Mouse (Mus musculus) left cerebral cortex, adult 6 months (tissue): ENCODE measurements around the gene Zkscan5. TPM values are rescaled to one million over a fixed set of nuclear protein-coding genes. Genes with fewer than 3 reads are reported as not detected.

Source experiments
- long read RNA-seq, 2 experiments: library from polyadenylated mRNA; unstranded; transcript quantifications; one replicate each; pipeline ENCODE4 v2.0.0; 2019 to 2020
- polyA plus RNA-seq: library from polyadenylated mRNA; unstranded; fragments of <200 nt; fragmentation: Nextera tagmentation; gene quantifications from 2 replicates; pipeline ENCODE4 v1.2.3, GENCODE M21; 2021

Gene Zkscan5
- 5.3 and 7.2 TPM in 2 replicates for polyA plus RNA-seq
- long read RNA-seq, experiment 1, transcript Zkscan5-202 (6 exons, 3,794 nt): major isoform, 56 of 95 reads
- long read RNA-seq, experiment 1, partial matches to known transcripts: 8 of 95 reads
- long read RNA-seq, experiment 1, other reads (novel, unspliced or antisense): 30 of 95 reads
- long read RNA-seq, experiment 2, partial matches to known transcripts: 6 of 14 reads
- long read RNA-seq, experiment 2, other reads (novel, unspliced or antisense): 4 of 14 reads

DNA sequence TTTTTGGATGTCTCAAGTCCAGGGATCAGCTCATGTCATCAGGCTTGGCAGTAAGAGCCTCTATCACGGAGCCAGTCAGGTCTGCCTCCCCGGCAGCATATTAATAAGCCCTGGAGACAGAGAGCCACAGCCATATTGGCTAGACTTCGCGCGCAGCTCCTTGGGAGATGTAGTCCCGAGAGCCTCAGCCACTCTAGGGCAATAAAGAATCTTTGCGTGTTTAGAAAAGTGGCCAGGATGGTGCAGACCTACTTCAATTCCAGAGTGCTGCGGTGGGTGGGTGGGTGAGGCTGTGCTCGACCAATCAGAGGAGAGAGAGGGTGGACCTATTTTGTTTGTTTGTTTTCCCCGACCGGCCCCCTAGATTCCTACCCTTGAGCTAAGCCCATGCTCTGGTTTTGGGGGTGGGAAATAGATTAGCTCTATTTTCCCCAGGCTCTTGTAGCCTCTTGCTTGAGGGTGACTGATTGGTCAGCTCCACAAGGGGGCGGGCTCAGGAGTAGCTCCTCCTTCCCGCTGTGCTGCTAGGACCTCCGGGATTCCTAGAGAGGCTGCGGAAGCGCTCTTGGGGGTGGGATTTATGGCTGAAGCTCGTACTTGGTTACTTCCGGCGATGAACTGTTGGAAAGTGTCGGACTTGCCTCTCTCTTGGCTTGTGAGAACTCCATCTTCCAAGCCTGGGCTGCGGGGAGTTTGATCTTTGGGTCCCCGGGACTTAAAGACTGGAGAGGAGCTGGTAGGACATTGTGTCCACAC, at the start of gene Zkscan5:
Zkscan5 (plus strand) TSS at position 627 of the 756 bp plus-strand sequence.

DNA sequence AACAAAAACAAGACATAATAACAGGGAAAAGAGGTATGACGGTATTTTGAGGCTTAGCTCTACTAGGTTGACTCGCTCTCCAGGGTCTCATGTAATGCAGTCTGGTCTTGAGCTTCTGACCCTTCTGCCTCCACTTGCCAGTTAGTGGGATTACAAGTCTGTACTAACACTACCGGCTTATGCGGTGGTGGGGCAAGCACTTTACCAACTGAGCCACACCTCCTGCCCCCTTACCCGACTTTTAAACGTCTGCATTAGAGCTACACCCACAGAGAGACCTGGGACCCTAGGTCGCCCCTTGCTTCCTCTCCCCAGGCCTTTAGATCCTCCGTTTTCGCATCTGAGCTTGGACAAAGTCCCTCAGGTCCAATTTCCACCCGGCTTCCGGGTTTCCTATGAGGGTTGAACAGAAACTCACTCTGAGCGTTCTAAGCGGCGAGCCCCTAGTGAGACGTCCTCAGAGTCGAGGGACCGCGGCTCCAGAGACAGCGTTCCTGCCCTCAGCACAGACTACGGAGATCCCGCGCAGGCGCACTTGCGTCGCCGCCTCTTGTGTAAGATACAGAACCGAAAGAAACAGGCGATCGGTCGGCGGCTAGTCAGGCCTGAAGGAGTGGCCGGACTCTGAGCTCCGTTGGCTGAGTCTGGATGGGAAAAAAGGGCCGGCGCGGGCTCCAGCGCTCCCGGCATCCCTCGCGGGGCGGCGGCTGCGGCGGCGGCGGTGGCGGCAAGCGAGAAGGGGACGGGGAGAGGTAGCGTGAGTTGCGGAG, 37.6 kb upstream of the Zkscan5 start, which contains the start of the genes Ptcd1 and Cpsf4:
Ptcd1 (minus strand) TSS at position 573 of the 770 bp plus-strand sequence.
Cpsf4 (plus strand) TSS at position 678 of the 770 bp plus-strand sequence.

DNA sequence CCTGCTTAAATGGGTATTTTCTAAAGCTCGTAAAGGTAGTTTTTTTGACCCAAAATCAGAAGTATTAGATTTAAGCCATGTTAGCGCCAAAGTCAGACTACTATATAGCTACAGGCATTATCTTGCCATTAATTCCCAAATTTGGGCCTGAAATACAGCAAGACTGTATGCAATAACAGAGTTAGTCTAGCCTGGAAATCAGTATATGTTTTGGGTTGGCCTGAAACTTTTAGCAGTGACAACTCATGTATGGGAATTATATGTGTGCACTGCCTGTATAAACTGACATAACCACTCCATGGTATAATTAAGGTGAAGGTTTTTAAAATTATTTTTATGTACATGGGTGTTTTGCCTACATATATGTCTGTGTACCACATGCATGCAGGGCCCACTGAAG, 12.4 kb upstream of the Zkscan5 start, which contains the start of gene Atp5j2:
Atp5j2 (minus strand) TSS at position 101 of the 400 bp plus-strand sequence.

DNA sequence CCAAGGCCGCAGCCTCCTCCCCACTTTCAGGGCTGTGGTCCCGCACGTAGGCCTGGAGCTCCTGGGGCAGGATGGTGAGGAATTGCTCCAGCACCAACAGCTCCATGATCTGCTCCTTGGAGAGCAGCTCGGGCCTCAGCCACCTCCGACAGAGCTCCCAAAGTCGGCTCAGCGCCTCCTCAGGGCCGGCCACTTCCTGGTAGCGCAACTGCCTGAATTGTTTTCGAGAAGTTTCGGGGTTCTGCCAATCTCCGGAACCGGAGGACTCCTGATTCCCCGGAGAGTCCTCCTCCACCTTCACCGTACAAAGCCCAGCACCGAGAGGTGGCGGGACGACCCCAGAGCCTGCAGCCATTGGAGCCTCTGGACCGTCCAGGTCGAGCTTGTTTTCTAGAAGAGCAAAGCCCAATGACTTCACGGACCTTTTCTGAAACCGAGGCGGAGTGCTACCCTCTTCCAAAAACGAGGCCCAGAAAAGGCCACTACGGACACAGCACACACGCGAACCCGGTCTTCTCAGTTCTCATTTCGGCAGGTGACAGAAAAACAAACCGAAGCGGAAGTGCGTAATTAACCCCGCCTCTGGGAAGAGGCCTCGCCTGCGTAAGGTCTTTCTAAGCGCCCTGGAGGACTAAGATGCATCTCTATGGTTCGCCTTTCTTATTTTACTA, 2.9 kb upstream of the Zkscan5 start, which contains the start of gene Zkscan14:
Zkscan14 (minus strand) TSS at position 548 of the 671 bp plus-strand sequence.

DNA sequence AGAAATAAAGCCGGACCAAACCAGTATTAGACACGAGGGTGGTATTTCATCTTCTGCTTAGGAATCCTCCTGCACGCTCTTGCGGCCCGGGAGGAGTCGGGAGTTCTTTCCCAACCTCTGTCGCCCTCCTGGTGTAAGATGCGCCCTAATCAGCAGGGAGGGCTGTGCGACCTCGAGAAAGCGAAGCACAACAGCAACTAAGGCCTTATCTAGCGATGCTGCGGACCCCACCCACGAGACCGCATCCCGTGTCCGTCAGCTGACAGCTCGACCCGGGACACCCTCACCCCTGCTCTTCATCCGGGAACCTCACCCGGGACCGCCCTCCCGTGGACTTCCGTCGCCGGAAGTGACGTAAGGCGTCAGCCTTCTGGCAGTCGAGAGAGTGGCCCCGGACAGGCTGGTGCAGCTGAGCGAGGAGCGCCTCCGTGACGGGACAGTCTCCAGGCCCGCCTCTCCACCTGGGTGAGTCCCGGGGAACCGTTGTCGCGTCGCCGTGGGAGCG, 27.1 kb downstream of the Zkscan5 start, which contains the start of gene Zfp655:
Zfp655 (plus strand) TSS at position 349 of the 505 bp plus-strand sequence.

Other genes with a start within 250 kb of the Zkscan5 start
- 3.0 TPM in 2 replicates for gene Smurf1, start 238.7 kb upstream of the Zkscan5 start, polyA plus RNA-seq
- not detected in 2 replicates for gene Gm4871, start 171.8 kb upstream of the Zkscan5 start, polyA plus RNA-seq
- not detected in 2 replicates for gene 1700018F24Rik, start 161.6 kb upstream of the Zkscan5 start, polyA plus RNA-seq
- 301 and 348 TPM in 2 replicates for gene Arpc1a, start 120.7 kb upstream of the Zkscan5 start, polyA plus RNA-seq
- not detected in 2 replicates for gene Kpna7, start 120.5 kb upstream of the Zkscan5 start, polyA plus RNA-seq
- gene Arpc1b, start 90.3 kb upstream of the Zkscan5 start, polyA plus RNA-seq: 50.2 and 58.6 TPM in 2 replicates
- gene Pdap1, start 64.3 kb upstream of the Zkscan5 start, polyA plus RNA-seq: 66.4 and 82.4 TPM in 2 replicates
- gene Bud31, start 64.2 kb upstream of the Zkscan5 start, polyA plus RNA-seq: 121 and 122 TPM in 2 replicates
- 14.6 and 14.8 TPM in 2 replicates for gene Ptcd1, start 37.5 kb upstream of the Zkscan5 start, polyA plus RNA-seq
- gene Cpsf4, start 37.3 kb upstream of the Zkscan5 start, polyA plus RNA-seq: 6.3 and 9.7 TPM in 2 replicates
- 1,054 and 1,489 TPM in 2 replicates for gene Atp5j2, start 12.5 kb upstream of the Zkscan5 start, polyA plus RNA-seq
- 10.4 and 12.3 TPM in 2 replicates for gene Zkscan14, start 2.7 kb upstream of the Zkscan5 start, polyA plus RNA-seq
- gene Zfp655, start 27.2 kb downstream of the Zkscan5 start, polyA plus RNA-seq: 17.0 and 24.6 TPM in 2 replicates
- gene Zscan25, start 75.9 kb downstream of the Zkscan5 start, polyA plus RNA-seq: 0.75 and 1.1 TPM in 2 replicates
- not detected in 2 replicates for gene Cyp3a57, start 140.7 kb downstream of the Zkscan5 start, polyA plus RNA-seq